In the genomic region with DNA sequence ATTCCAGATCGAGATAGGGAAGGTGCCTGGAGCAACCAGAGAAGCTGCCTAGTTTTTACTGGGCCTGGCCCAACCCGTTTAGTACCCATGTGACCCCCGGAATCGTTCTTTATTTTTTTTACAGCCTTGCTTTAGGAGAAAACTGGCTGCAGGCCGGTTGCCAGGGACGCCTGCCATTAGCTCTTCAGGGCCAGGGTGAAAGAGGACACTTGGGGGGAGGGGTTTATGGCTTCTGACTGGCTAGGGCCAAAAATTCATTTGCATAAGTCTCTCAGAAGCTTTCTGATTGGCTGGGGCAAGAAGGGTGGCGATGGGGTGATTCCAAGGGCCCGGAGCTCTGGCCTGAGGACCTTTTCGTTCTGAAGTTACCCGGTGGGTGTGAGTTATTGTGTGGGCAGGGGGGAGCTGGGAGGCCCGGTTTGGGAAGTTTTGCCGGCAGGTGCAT, we compare ENCODE assay signal across 8 mouse cellular contexts. TPM values are rescaled to one million over a fixed set of nuclear protein-coding genes. Genes with fewer than 3 reads are reported as not detected.
DNase-seq lines count a peak whose midpoint lies in the region; ATAC-seq and TF ChIP-seq lines count a peak whose summit lies in the region.

Gene Mid1ip1, plus strand, starts transcription at position 318 of the 445 bp plus-strand sequence.

- DNase-seq in 416B (ENCODE audit: low read depth): peak; percentile 96
- DNase-seq in brain, adult 2 months (ENCODE audit: low read depth, low spot score): peak; percentile 95
- DNase-seq in heart, embryonic 10.5 days (ENCODE audit: low spot score): peak; percentile 95
- DNase-seq in midbrain, postnatal 0 days (ENCODE audit: low spot score): peak; percentile 90
- peak; percentile 41 to 51 for DNase-seq in spleen, postnatal 14 days (ENCODE audit: low spot score in 2 of 2)

- no peak within 1 kb of the TSS for H3K9ac ChIP-seq in kidney, embryonic 14.5 days (ENCODE audit: low read depth, low read length)
- H3K9ac ChIP-seq in limb, embryonic 15.5 days: no peak within 1 kb of the TSS
- H3K9ac ChIP-seq in midbrain, postnatal 0 days (replicated peaks; ENCODE audit: low read length, poor library complexity, severe bottlenecking): no peak within 1 kb of the TSS

- WGBS in heart, embryonic 10.5 days: 22% methylated on average over 12 of the region's 12 CpGs
- 26% methylated on average over 12 of the region's 12 CpGs for WGBS in kidney, embryonic 14.5 days
- 20% methylated on average over 12 of the region's 12 CpGs for WGBS in limb, embryonic 15.5 days
- WGBS in midbrain, postnatal 0 days: 24% methylated on average over 12 of the region's 12 CpGs

- H3K4me1 ChIP-seq in heart, embryonic 10.5 days: no peaks in the 10 kb centered on the region
- no peaks in the 10 kb centered on the region for H3K4me1 ChIP-seq in kidney, embryonic 14.5 days (ENCODE audit: control insufficient read depth, insufficient read depth, low read length)
- H3K4me1 ChIP-seq in limb, embryonic 15.5 days: 0 out of 2 replicates have a peak, but pooled peaks cover 9% of the 10 kb centered on the region
- no peaks in the 10 kb centered on the region for H3K4me1 ChIP-seq in midbrain, postnatal 0 days (ENCODE audit: insufficient read depth, low read length)

- H3K27ac ChIP-seq in heart, embryonic 10.5 days: peak within 1 kb of the TSS; percentile 82
- H3K27ac ChIP-seq in kidney, embryonic 14.5 days (ENCODE audit: low read depth, low read length): peak within 1 kb of the TSS; percentile 56; the same call in 1 of the 2 replicates
- peak within 1 kb of the TSS; percentile 9; the same call in 1 of the 2 replicates for H3K27ac ChIP-seq in limb, embryonic 15.5 days
- no peak within 1 kb of the TSS for H3K27ac ChIP-seq in midbrain, postnatal 0 days (ENCODE audit: low read depth, low read length)

- peak within 1 kb of the TSS; percentile 43 for H3K4me3 ChIP-seq in heart, embryonic 10.5 days
- H3K4me3 ChIP-seq in kidney, embryonic 14.5 days (ENCODE audit: low read length): peak within 1 kb of the TSS; percentile 9; the same call in 1 of the 2 replicates
- peak within 1 kb of the TSS; percentile 25 for H3K4me3 ChIP-seq in limb, embryonic 15.5 days
- H3K4me3 ChIP-seq in midbrain, postnatal 0 days (ENCODE audit: low read depth, low read length): no peak within 1 kb of the TSS

- peak; percentile 84 for ATAC-seq in erythroblast, adult 5-6 weeks (replicated peaks; ENCODE audit: low FRiP score, poor library complexity, severe bottlenecking)
- ATAC-seq in kidney, embryonic 14.5 days (ENCODE audit: low FRiP score, low TSS enrichment): peak; percentile 87
- ATAC-seq in limb, embryonic 15.5 days (ENCODE audit: insufficient number of reproducible peaks, low FRiP score, low TSS enrichment, low read depth): peak; percentile 80
- 0 out of 2 replicates have a peak, but pooled peaks have one; percentile 5 for ATAC-seq in midbrain, postnatal 0 days (ENCODE audit: low FRiP score)

- H3K4me2 ChIP-seq in kidney, embryonic 14.5 days (replicated peaks; ENCODE audit: low read depth, low read length): peak within 1 kb of the TSS; percentile 27
- H3K4me2 ChIP-seq in limb, embryonic 15.5 days: peak within 1 kb of the TSS; percentile 34
- no peak within 1 kb of the TSS for H3K4me2 ChIP-seq in midbrain, postnatal 0 days (ENCODE audit: low read depth, low read length, poor library complexity, severe bottlenecking)

- H3K36me3 ChIP-seq in heart, embryonic 10.5 days: no peaks in the 10 kb centered on the region
- H3K36me3 ChIP-seq in kidney, embryonic 14.5 days (ENCODE audit: control insufficient read depth, insufficient read depth, low read length): no peaks in the 10 kb centered on the region
- no peaks in the 10 kb centered on the region for H3K36me3 ChIP-seq in limb, embryonic 15.5 days
- no peaks in the 10 kb centered on the region for H3K36me3 ChIP-seq in midbrain, postnatal 0 days (ENCODE audit: insufficient read depth, low read length)

- peaks cover 8% of the 10 kb centered on the region; the same call in 1 of the 2 replicates for H3K27me3 ChIP-seq in heart, embryonic 10.5 days (ENCODE audit: insufficient read depth, poor library complexity, severe bottlenecking)
- no peaks in the 10 kb centered on the region for H3K27me3 ChIP-seq in kidney, embryonic 14.5 days (ENCODE audit: control insufficient read depth, insufficient read depth, low read length)
- H3K27me3 ChIP-seq in limb, embryonic 15.5 days: peaks cover 9% of the 10 kb centered on the region; the same call in 1 of the 2 replicates
- no peaks in the 10 kb centered on the region for H3K27me3 ChIP-seq in midbrain, postnatal 0 days (ENCODE audit: insufficient read depth, low read length)

- no peak for TF ChIP-seq CTCF in midbrain, postnatal 0 days (IDR thresholded peaks at IDR 0.05)

- no peaks in the 10 kb centered on the region for H3K9me3 ChIP-seq in heart, embryonic 10.5 days
- H3K9me3 ChIP-seq in kidney, embryonic 14.5 days (ENCODE audit: control insufficient read depth, low read length): no peaks in the 10 kb centered on the region
- no peaks in the 10 kb centered on the region for H3K9me3 ChIP-seq in limb, embryonic 15.5 days
- no peaks in the 10 kb centered on the region for H3K9me3 ChIP-seq in midbrain, postnatal 0 days (ENCODE audit: low read length)

RNA-seq across cellular contexts. Expression of gene Mid1ip1, which starts in this region (rescaled TPM):
- total RNA-seq in erythroblast, adult 5-6 weeks (2015; ENCODE audit: low replicate concordance): 11.5 and 11.9 TPM in 2 replicates
- 17.0 and 25.6 TPM in 2 replicates for total RNA-seq in erythroblast, adult 5-6 weeks (2017; ENCODE audit: low replicate concordance)
- polyA plus RNA-seq in heart, embryonic 10.5 days (2016; fragmentation: Nextera tagmentation; extraction: Ambion mirVana): 30.8 and 39.9 TPM in 2 replicates
- 23.3 and 36.8 TPM in 2 replicates for polyA plus RNA-seq in kidney, embryonic 14.5 days (2014; fragmentation: Nextera tagmentation; extraction: Ambion mirVana)
- 36.2 and 39.4 TPM in 2 replicates for polyA plus RNA-seq in limb, embryonic 15.5 days (2015; fragmentation: Nextera tagmentation; extraction: Ambion mirVana)
- 95.2 and 102 TPM in 2 replicates for total RNA-seq in midbrain, postnatal 0 days (2014; rRNA removed)
- 97.8 and 106 TPM in 2 replicates for polyA plus RNA-seq in midbrain, postnatal 0 days (2015; fragmentation: Nextera tagmentation; extraction: Ambion mirVana)

Comparison
In these comparisons a context has a peak if more than half of its experiments do, and no peak if none do; other contexts are left out.
1. DNase-seq: peak in every context shown above with its lines; median percentile 96 in 416B; 95 in brain, adult 2 months; 95 in heart, embryonic 10.5 days; 90 in midbrain, postnatal 0 days; 46 in spleen, postnatal 14 days.
2. ATAC-seq: peak in every context shown above with its lines; median percentile 87 in kidney, embryonic 14.5 days; 84 in erythroblast, adult 5-6 weeks; 80 in limb, embryonic 15.5 days; 5 in midbrain, postnatal 0 days.